ENCODE assay signal across 8 mouse cellular contexts in genomic region chr8:3337525-3337824, GRCm38 (mm10). TPM values are rescaled to one million over a fixed set of nuclear protein-coding genes. Genes with fewer than 3 reads are reported as not detected.
A peak's percentile ranks its signal among the peaks of the same experiment; 100 is the strongest.
DNase-seq lines count a peak whose midpoint lies in the region; TF ChIP-seq lines count a peak whose summit lies in the region.
"Not testable (repeated sequence)": the region's sequence is repeated elsewhere in the genome, so short reads cannot be mapped to it uniquely, and the experiment has no call there.
"Had no signal": no experiment of that assay in that cellular context is flagged by ENCODE, and none has a peak within 500 bp of the region (broad histone marks: within the 10 kb centered on the region; RNA-seq: fewer than 3 reads in every experiment).

No protein-coding gene starts in this region.

- not testable (repeated sequence) for H3K9ac ChIP-seq in ES-E14 (ENCODE audit: insufficient read depth, low read depth, low read length, poor library complexity, severe bottlenecking)
- peak overlapping the region; percentile 66 for H3K9ac ChIP-seq in MEL (ENCODE audit: control insufficient read depth, low read depth, low read length, poor library complexity, severe bottlenecking)

- H3K27me3 ChIP-seq in MEL (ENCODE audit: control insufficient read depth in 1 of 2, insufficient read depth in 2 of 2, low read length in 2 of 2): not testable (repeated sequence)

- not testable (repeated sequence) for TF ChIP-seq RAD21 in MEL (IDR thresholded peaks at IDR 0.05; ENCODE audit: low read depth, low read length)

- not testable (repeated sequence) for DNase-seq in ES-E14 (ENCODE audit: low read depth, low spot score); MEL (ENCODE audit: low read depth, low spot score)
- DNase-seq in heart, adult 11 months: peak; percentile 53

- in situ Hi-C loops in ES-E14 (cut with MboI; ENCODE audit: low sequenced_read_pairs in 2 of 2, unreplicated experiment in 2 of 2): loop anchor here in 1 of 2 experiments (10.0 kb wide), 1 partner anchor 163 kb away; no protein-coding TSS in a partner anchor

- H3K4me3 ChIP-seq in ES-E14 (ENCODE audit: insufficient read depth in 1 of 2, low read depth in 1 of 2, low read length in 2 of 2, poor library complexity in 1 of 2, severe bottlenecking in 1 of 2): not testable (repeated sequence)
- H3K4me3 ChIP-seq in MEL (ENCODE audit: control insufficient read depth in 1 of 2, insufficient read depth in 1 of 2, low read depth in 2 of 2, low read length in 2 of 2): peak overlapping the region; percentile 51 to 99

- H3K4me1 ChIP-seq in ES-E14 (ENCODE audit: control insufficient read depth in 2 of 2, insufficient read depth in 2 of 2, low read length in 2 of 2, poor library complexity in 1 of 2); MEL (ENCODE audit: control insufficient read depth in 1 of 2, insufficient read depth in 2 of 2, low read length in 2 of 2): not testable (repeated sequence)

- TF ChIP-seq EP300 in MEL (IDR thresholded peaks at IDR 0.05; ENCODE audit: low read depth in 1 of 2, low read length in 2 of 2): not testable (repeated sequence)

- H3K27ac ChIP-seq in ES-E14 (ENCODE audit: insufficient read depth, low read depth, low read length, poor library complexity, severe bottlenecking); MEL (ENCODE audit: control insufficient read depth, low read depth, low read length): not testable (repeated sequence)

- not testable (repeated sequence) for TF ChIP-seq POLR2A in MEL (IDR thresholded peaks at IDR 0.05; ENCODE audit: control insufficient read depth in 1 of 2, insufficient read depth in 1 of 2, low read depth in 1 of 2, low read length in 2 of 2, poor library complexity in 1 of 2)

- not testable (repeated sequence) for H3K36me3 ChIP-seq in ES-E14 (ENCODE audit: control insufficient read depth, insufficient read depth, low read length, poor library complexity, severe bottlenecking); MEL (ENCODE audit: control insufficient read depth in 1 of 2, insufficient read depth in 2 of 2, low read length in 2 of 2)

- TF ChIP-seq CTCF in MEL (IDR thresholded peaks at IDR 0.05 in 2 of 3, conservative IDR thresholded peaks at IDR 0.05 in 1 of 3; ENCODE audit: control insufficient read depth in 1 of 3, insufficient read depth in 1 of 3, low read depth in 2 of 3, low read length in 3 of 3, poor library complexity in 1 of 3, severe bottlenecking in 1 of 3): not testable (repeated sequence)

- H3K9me3 ChIP-seq in ES-E14 (ENCODE audit: control insufficient read depth, insufficient read depth, low read depth, low read length); MEL (replicated peaks; ENCODE audit: insufficient read depth, low read length): not testable (repeated sequence)

- H3K79me2 ChIP-seq in MEL (ENCODE audit: control insufficient read depth, insufficient read depth, low read length, poor library complexity): not testable (repeated sequence)

TF ChIP-seq in ES-E14, 5 proteins besides CTCF, POLR2A, EP300 and RAD21:
- peak; percentile 63; the same call in 1 of the 2 replicates for TF ChIP-seq ZNF384 (IDR thresholded peaks at IDR 0.05; ENCODE audit: low read depth, low read length)
TF ChIP-seq in ES-E14: peak in this region for 1; not testable (repeated sequence) for 4.

RNA-seq across cellular contexts. Expression of gene A430078G23Rik, which starts 15.7 kb away (rescaled TPM):
- 0.18 and 0.69 TPM in 2 replicates for total RNA-seq in ES-E14 (2012; rRNA removed)
- total RNA-seq in MEL (2012; rRNA removed): 2.0 and 2.8 TPM in 2 replicates
- 1 to 10 TPM in 1 of 2 experiments, not detected in 1; 3.8 TPM for polyA plus RNA-seq in MEL (2012; ENCODE audit: insufficient read depth in 1 of 2, insufficient read length in 2 of 2, low read depth in 1 of 2, low replicate concordance in 2 of 2, missing spikeins in 1 of 2)
- total RNA-seq: CH12.LX had no signal
- polyA plus RNA-seq: adrenal gland, adult 2 months; C2C12; cerebellum, adult 2 months; Patski had no signal

RNA-seq across cellular contexts. Expression of gene Arhgef18, which starts 55.3 kb away (rescaled TPM):
- total RNA-seq in ES-E14 (2012; rRNA removed) (34.7 and 40.9 TPM in 2 replicates), MEL (2012; rRNA removed) (2.4 and 3.0 TPM in 2 replicates)
- 1 to 10 TPM in 1 of 2 experiments, not detected in 1; 6.6 TPM for polyA plus RNA-seq in MEL (2012; ENCODE audit: insufficient read depth in 1 of 2, insufficient read length in 2 of 2, low read depth in 1 of 2, low replicate concordance in 2 of 2, missing spikeins in 1 of 2)

RNA-seq across cellular contexts. Expression of gene Insr, which starts 58.1 kb away (rescaled TPM):
- total RNA-seq in ES-E14 (2012; rRNA removed): 9.3 and 17.5 TPM in 2 replicates
- 5.2 and 5.3 TPM in 2 replicates for total RNA-seq in MEL (2012; rRNA removed)
- polyA plus RNA-seq in MEL (2012; ENCODE audit: insufficient read depth in 1 of 2, insufficient read length in 2 of 2, low read depth in 1 of 2, low replicate concordance in 2 of 2, missing spikeins in 1 of 2): 1 to 10 TPM in 1 of 2 experiments, not detected in 1; 7.6 TPM
